Mouse (Mus musculus) v-Abl transformed pro-B cells (cell line): ENCODE measurements around the gene Gm21317.
"Not testable (repeated sequence)": the region's sequence is repeated elsewhere in the genome, so short reads cannot be mapped to it uniquely, and the experiment has no call there.

Experiments
- in situ Hi-C, 2 experiments: fragments of 400-800 bp; cut with MboI; formaldehyde crosslinking; loops; one replicate each; pipeline ENCODE4 v1.15.1; 2025; ENCODE audit not compliant: unreplicated experiment in 2 of 2

The Gm21317 gene

DNA sequence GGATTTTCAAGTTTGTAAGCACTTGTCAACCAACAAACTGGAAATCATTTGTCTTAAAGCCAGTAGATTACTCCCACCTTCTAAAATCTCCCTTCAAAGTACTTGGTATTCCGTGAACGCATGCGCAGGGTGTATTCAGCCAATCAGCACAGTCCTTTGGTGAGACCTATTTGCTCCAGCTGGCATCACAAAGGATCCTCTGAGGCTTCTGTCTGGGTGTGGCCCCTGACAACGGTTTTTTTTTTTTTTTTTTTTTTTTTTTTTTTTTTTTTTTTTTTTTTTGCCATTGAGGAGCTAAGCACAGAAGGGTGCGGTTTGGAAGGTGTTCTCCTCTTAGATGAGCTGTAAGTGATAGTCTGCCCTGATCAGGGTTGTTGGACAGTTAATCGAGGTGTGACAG, at the start of gene Gm21317:
TSS of gene Gm21317 (plus strand) at position 301 of the 400 bp plus-strand sequence.
- in situ Hi-C loops = not testable (repeated sequence)
